Mouse (Mus musculus): ENCODE data around the gene Padi4. TPM values are rescaled to one million over a fixed set of nuclear protein-coding genes. Genes with fewer than 3 reads are reported as not detected.

Padi4 gene
- total and polyA plus RNA-seq, 3 experiments = not detected

DNA sequence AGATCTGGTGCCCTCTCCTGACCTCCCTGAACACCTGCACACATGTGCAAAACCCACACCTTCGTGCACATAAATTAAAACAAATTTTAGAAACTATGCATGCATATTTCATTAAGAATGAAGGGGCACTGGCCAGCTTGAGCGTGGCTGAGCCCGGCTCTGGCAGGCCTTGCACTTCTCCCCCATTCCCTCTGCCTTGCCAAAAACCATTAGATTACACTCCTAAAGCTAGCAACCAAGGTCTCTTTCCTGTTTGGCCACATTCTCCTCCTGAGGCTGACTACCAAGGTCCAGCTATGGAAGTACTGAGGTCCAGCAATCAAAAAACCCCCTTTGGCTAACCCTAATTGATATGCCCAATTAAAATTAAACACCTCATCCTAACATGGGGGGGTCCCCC lies 22.8 kb upstream of the Padi4 start:
- Histone ChIP-seq H3K4me2 (ENCODE audit: insufficient read depth, low read depth, poor library complexity, severe bottlenecking) (no peak overlapping the region), H3K79me2 (replicated peaks; ENCODE audit: control insufficient read depth, extremely low read depth, insufficient read depth, poor library complexity, severe bottlenecking) (no peaks in the 10 kb centered on the region), H3K4me3 (replicated peaks in 1 of 3; ENCODE audit: low read depth in 2 of 3, low read length in 2 of 3, poor library complexity in 1 of 3) (no peak overlapping the region), H3K27ac (ENCODE audit: insufficient read depth, low read depth) (no peak overlapping the region), H3K9me3 (replicated peaks; ENCODE audit: low read length) (no peaks in the 10 kb centered on the region), H3K27me3 (replicated peaks) (peaks cover 75% of the 10 kb centered on the region), H3K36me3 (replicated peaks in 1 of 2; ENCODE audit: control insufficient read depth in 1 of 2, insufficient read depth in 1 of 2, low read length in 1 of 2) (no peaks in the 10 kb centered on the region), H3K9ac (ENCODE audit: insufficient read depth, low read depth) (no peak overlapping the region), H3K4me1 (ENCODE audit: control insufficient read depth in 1 of 2, insufficient read depth in 2 of 2) (no peaks in the 10 kb centered on the region)
- in situ Hi-C loops (cut with MboI; ENCODE audit: low pct_ligation_motif_present, low pct_unique_long_range_greater_than_20kb, low sequenced_read_pairs) = no loop called here
- TF ChIP-seq USF1 (IDR thresholded peaks at IDR 0.05; ENCODE audit: low read depth, low read length) (no peak), UBTF (IDR thresholded peaks at IDR 0.05; ENCODE audit: low read depth, low read length) (no peak), IRF4 (IDR thresholded peaks at IDR 0.05; ENCODE audit: low read depth, low read length) (no peak), MAX (IDR thresholded peaks at IDR 0.05; ENCODE audit: low read length) (no peak), MEF2A (IDR thresholded peaks at IDR 0.05; ENCODE audit: borderline replicate concordance, low read depth, low read length) (no peak), CHD2 (IDR thresholded peaks at IDR 0.05; ENCODE audit: low read length) (no peak)
- DNase-seq (ENCODE audit: extremely low read depth) = no peak
- dilution Hi-C loops (cut with MboI; ENCODE audit: extremely low pct_ligation_motif_present, extremely low pct_unique_long_range_greater_than_20kb, low sequenced_read_pairs) = no loop called here

DNA sequence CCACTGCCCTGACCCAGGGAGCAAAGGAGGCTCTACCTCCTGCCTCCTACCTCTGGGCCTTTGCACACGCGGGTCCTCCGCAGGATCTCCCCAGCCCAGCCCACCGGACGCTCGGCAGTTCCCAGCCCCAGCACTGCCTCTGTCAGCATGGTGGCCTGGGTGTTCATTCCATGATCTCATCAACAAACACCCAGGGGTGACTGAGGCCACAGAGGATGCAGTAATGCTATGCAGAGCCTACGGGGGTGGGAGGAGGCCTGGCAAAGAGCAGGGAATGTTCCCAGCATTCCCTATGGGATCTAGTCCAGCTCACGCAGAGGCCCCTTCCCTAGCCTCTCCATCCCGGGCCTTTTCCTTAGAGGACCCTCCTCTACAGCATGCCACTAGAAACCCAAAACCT lies 20.6 kb upstream of the Padi4 start:
- Histone ChIP-seq H3K4me3 (replicated peaks in 1 of 3; ENCODE audit: low read depth in 2 of 3, low read length in 2 of 3, poor library complexity in 1 of 3) (no peak overlapping the region), H3K27ac (ENCODE audit: insufficient read depth, low read depth) (no peak overlapping the region), H3K79me2 (replicated peaks; ENCODE audit: control insufficient read depth, extremely low read depth, insufficient read depth, poor library complexity, severe bottlenecking) (no peaks in the 10 kb centered on the region), H3K4me1 (ENCODE audit: control insufficient read depth in 1 of 2, insufficient read depth in 2 of 2) (no peaks in the 10 kb centered on the region), H3K36me3 (replicated peaks in 1 of 2; ENCODE audit: control insufficient read depth in 1 of 2, insufficient read depth in 1 of 2, low read length in 1 of 2) (no peaks in the 10 kb centered on the region), H3K9ac (ENCODE audit: insufficient read depth, low read depth) (no peak overlapping the region), H3K27me3 (replicated peaks) (peaks cover 67% of the 10 kb centered on the region), H3K9me3 (replicated peaks; ENCODE audit: low read length) (no peaks in the 10 kb centered on the region), H3K4me2 (ENCODE audit: insufficient read depth, low read depth, poor library complexity, severe bottlenecking) (no peak overlapping the region)
- dilution Hi-C loops (cut with MboI; ENCODE audit: extremely low pct_ligation_motif_present, extremely low pct_unique_long_range_greater_than_20kb, low sequenced_read_pairs) (no loop called here), in situ Hi-C loops (cut with MboI; ENCODE audit: low pct_ligation_motif_present, low pct_unique_long_range_greater_than_20kb, low sequenced_read_pairs) (no loop called here)
- TF ChIP-seq POLR2AphosphoS2 (IDR thresholded peaks at IDR 0.05; ENCODE audit: low read depth, low read length) (no peak), JUN (IDR thresholded peaks at IDR 0.05; ENCODE audit: insufficient read depth, low read depth, low read length) (no peak), MAZ (IDR thresholded peaks at IDR 0.05; ENCODE audit: low read depth, low read length) (no peak), MAX (IDR thresholded peaks at IDR 0.05; ENCODE audit: low read length) (no peak), HCFC1 (IDR thresholded peaks at IDR 0.05; ENCODE audit: low read depth, low read length) (no peak), RAD21 (IDR thresholded peaks at IDR 0.05; ENCODE audit: low read depth, low read length) (no peak), IRF4 (IDR thresholded peaks at IDR 0.05; ENCODE audit: low read depth, low read length) (no peak), MXI1 (IDR thresholded peaks at IDR 0.05; ENCODE audit: low read depth, low read length) (no peak), ETS1 (conservative IDR thresholded peaks at IDR 0.05; ENCODE audit: low read depth, low read length) (no peak), SIN3A (IDR thresholded peaks at IDR 0.05; ENCODE audit: low read length) (no peak), ZKSCAN1 (IDR thresholded peaks at IDR 0.05; ENCODE audit: borderline replicate concordance, low read depth, low read length) (no peak), POLR2A (IDR thresholded peaks at IDR 0.05; ENCODE audit: low read depth, low read length) (no peak)
- DNase-seq (ENCODE audit: extremely low read depth) = no peak

Data from CH12.LX (cell line).